Mouse (Mus musculus) T-helper 2 cell (primary cell): ENCODE results near the gene Cpt1c.

ENCODE experiments used
- in situ Hi-C: fragments of 300-600 bp; cut with MboI, MseI; formaldehyde crosslinking; loops from one replicate; pipeline ENCODE4 v1.15.1; 2025; ENCODE audit warnings: high pct_unique_total_duplicates

Gene Cpt1c

DNA sequence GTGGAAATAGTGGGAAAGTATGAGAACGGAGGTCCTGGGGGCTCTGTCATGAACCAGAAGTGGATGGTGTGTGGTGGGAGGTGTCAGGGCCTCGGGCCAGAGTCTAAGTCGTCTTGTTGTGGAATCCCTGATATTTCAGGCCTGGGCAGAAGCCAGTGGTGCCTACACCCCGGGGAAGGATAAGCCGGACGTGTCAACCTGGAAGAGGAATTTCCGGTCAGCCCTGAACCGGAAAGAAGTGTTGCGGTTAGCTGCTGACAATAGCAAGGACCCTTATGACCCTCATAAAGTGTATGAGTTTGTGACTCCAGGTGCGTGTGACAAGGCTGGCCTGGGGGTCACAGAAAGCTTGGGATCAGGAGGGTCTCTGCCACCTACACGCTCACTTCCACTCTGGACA is 25.1 kb upstream of the Cpt1c start:
- in situ Hi-C loops, result no loop called here

DNA sequence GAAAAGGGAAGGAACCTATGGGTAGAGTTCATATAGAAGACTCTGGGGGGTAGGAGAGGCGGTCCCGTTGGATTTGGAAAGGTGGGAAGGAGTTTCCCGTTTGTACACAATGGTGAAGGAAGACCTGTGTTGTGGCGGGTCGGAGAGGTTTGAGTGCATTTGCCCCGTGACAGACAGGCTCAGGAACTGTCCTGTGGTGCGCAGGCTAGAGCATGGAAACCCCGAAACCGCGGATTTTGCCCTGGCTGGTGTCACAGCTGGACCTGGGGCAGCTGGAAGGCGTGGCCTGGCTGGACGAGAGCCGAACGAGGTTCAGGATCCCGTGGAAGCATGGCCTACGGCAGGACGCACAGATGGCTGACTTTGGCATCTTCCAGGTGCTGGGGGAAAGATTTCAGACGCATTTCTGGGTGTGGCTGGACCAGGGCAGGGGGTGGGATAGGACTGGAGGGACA is 23.9 kb upstream of the Cpt1c start, which contains the start of gene Bcl2l12:
Gene Bcl2l12, minus strand, starts transcription at position 212 of the 455 bp plus-strand sequence.
- in situ Hi-C loops, result no loop called here

DNA sequence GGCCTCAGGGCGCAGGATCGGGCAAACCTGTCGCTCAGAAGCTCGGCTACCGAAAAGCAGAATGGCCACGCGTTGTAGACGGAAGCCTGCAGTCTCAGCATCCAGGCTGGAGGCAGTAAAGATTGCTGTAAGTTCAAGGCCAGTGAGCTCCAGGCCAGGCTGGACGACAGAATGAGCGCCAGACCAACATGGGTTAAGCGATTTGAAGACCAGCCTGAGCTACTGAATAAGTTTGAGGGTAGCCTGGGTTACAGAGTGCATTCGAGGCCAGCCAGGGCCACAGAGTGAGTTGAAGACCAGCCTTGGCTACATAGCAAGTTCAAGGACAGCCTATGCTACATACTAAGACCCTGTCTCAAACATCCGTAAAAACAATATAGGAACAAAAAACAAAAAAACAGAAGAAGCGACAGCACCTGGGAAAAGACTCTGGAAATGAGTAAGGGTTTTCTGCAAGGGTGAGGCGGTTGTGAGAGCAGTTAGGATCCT is 23.3 kb upstream of the Cpt1c start:
- in situ Hi-C loops, result no loop called here

DNA sequence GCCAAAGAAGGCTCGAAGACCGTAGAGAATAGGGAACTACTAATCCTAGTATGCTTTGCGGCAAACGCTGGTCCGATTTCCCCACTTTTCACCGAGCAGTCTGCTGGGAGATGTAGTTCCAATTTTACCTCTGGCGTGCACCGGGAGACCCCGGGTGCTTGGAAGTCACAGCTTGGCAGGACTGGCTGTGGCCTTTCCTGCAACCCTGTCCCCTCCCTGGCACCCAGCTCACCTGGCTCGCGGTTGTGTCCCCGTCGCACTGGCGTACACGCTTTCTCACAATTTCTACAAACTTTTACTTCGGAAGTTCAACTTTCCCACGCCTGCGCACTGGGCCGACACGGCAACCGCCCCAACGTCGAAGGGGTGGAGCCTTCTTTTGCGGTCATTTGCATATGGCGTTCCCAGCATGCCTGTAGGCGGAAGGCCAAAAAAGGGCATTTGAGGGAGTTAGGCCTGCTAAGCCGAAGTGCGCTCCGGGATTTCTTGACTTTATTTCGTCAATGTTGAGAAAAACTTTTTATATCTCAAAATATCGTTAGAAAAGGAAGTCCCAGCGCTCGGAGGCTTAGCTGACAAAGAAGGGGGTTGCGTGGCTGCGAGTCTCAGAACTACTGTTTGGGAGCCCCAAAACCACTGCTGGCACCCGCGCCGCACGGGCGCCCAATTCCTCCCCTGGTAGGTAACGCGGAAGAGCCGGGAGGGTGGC is 22.7 kb upstream of the Cpt1c start, which contains the start of gene Irf3:
Gene Irf3, plus strand, starts transcription at position 418 of the 709 bp plus-strand sequence.
- in situ Hi-C loops, result no loop called here

DNA sequence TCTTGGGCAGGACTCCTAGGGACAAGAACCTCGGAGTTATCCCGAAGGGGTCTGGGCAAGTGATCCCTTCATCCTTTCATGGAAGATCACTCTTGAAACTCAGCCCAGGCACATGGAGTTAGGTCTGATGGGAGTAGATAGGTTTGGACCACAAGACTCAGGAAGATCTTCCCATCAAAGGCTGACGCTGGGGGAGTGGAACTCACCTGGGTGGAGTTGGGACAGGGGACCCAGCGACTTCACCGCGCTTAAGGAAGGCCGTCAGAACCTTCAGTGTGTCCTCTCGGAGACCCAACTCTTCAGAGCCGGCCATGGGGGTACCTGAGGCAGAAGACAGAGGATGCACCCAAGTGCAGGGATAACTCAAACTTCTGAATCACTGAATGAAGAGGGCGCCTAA is 22.0 kb upstream of the Cpt1c start:
- in situ Hi-C loops, result no loop called here

DNA sequence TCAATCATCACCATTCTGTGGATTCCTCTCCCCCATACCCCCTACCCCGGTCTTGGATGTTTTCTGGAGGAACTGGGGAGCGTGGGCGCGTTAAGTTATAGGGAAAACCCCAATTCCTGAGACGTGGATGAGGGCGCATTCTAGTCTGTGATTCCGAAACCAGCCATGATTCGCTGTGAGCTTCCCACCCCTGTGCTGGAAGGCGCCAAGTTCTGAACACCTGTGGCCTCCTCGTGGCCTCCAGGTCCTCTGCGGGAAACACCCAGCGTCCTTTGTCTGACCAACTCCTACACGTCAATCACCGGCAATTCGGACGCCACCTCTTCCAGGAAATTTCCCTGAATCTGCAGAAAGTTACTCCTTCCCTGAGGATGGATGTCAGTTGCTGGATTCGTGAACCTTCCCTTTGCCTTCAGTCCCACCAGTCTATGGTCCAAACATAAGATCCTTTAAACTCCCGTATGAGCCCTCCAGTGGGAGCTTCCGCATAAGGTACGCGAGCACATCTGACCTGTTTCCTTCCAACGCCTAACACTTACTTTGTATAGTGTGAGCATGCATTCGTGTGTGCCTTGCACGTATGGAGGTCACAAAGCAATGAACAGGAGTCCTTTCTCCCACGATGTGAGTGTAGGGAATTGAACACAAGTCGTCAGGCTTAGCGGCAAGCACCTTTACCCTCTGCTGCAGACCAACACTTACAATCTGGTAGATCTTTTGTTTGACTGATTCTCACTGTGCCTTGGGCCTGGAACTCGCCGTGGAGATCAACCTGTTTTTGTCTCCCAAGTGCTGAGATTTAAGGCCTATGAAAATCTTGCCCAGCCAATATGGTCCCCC is 12.4 kb upstream of the Cpt1c start:
- in situ Hi-C loops, result no loop called here

DNA sequence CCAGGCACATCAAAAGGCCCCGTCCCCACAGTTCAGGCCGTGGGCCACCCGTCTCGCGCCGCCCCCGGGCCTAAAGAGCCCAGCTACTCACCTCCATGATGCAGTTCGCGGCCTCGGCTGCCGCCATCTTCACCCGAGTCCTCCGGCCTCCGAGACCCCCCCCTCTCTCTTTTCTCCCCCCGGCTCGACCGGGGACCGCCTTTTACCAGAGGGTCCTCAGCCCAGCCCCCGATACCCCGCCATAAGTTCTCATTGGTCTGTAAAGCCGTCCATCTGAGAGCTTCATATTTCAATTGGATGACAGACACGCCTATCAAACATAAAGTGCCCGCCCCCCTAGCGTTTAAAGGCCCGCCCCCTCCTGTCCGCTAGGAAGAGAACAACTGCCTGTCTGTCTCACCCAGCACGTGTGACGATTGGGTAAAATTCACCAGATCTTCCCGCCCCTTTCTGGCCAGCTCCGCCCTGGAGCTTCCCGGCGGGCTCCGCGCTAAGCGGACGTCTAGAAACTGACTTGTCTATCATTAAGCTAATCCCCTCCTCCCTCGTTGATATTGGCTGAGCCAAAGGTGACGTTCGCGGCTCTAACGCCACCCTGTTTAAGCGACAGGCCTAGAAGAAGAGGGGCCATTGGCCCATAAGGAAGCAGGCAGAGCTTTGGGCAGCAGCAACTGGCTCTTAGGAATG is 11.7 kb upstream of the Cpt1c start, which contains the start of gene Prmt1:
Gene Prmt1, minus strand, starts transcription at position 377 of the 687 bp plus-strand sequence.
- in situ Hi-C loops, result no loop called here

DNA sequence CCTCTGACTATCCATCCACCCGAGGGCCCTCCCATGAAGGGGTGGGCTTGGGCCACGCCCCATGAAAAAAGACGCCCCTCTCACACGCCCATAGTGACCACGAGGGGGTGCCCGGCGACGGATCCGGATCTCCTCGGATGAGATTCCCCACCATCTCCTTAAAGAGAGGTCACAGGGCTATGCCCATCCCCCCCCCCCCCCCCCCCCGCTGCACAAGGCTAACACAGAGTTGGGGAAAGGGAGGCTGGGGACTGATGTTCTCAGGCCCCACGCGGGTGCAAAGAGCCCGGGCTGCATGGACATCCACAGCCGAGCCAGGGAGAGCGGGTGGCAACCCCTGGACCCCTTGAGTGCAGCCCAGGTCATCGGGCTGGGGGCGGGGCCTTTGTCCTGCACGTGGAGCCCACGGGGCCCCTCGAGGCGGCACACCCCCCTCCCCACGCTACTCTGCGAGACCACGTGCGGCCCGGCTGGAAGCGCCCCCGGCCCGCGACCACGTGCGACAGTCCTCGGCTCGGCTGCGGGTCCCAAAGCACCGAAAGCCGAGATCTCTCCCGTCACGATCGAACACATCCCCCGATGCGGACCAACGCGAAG is 11.0 kb upstream of the Cpt1c start:
- in situ Hi-C loops, result no loop called here

DNA sequence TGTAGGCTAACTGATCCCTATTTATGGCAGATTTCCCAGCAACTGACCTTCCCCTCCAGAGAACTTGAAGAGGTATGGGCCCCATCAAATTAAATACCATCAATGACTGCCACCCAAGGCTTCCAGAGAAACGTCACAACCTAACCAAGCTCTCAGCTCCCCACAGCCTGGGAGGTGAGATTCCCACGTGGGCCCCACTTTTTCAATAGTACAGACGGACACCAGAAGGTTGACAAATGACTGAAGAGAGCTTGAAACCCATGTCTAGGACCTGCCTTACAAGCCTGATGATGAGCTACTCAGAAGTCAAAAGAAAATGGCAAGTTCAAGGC is 10.1 kb upstream of the Cpt1c start:
- in situ Hi-C loops, result no loop called here

DNA sequence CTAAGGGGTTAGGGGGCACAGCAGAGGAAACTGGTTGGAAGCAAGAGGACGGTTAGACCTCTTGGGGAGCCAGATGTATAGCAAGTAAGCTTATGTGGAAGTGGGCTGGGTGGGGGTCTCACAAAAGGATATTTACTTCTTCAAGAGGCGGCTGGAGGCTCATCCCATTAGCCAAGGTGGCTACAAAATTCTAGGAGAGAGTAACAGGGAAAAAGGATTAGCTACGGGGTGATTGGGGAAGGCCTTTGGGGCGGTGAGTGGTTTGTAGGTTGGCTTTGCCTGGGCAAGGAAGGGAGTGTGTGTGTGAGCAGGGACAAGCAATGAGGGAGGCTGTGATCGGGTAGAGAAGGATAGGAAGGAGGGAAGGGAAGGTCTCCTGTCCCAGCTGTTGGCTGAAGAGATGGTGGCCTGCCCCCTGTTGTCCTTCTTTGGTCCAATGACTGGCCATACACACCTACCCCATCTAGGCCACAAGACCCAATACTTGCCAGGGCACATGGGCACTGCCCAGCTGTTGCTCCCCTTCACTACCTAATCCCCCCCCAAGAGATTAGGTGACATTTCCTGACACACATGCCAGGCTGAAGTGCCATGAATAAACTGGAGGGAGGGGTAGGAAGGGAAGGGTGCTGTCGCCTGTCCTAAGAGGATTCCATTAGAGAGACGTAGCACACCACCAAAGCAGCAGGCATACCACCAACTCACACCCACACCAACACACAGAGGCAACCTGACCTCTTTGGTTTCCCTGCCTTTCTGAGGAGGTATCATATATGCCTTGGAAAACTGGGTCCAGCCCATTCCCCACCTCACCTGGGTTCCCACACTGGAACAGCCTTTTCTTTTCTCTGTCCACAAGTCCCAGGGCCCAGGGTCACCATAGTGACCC is 9.5 kb upstream of the Cpt1c start:
- in situ Hi-C loops, result no loop called here

DNA sequence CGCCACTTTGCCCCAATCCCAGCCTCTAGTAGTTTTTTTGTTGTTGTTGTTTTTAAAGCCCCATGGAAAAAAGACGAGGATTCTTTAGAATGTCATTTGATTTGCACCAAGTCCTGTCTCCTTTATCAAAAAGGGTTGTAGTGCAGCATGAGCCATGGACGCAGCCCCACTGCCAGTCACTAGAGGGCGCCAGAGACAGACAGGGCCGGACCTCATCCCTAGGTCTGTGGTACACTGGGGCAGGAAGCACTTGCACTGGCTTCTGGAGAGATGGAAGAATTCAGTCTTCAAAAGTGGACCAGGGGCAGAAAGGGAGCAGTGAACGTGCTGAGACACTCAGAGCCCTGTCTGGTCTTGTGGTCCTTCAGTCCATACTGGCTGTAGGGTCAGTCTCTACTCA is 8.4 kb upstream of the Cpt1c start:
- in situ Hi-C loops, result no loop called here

DNA sequence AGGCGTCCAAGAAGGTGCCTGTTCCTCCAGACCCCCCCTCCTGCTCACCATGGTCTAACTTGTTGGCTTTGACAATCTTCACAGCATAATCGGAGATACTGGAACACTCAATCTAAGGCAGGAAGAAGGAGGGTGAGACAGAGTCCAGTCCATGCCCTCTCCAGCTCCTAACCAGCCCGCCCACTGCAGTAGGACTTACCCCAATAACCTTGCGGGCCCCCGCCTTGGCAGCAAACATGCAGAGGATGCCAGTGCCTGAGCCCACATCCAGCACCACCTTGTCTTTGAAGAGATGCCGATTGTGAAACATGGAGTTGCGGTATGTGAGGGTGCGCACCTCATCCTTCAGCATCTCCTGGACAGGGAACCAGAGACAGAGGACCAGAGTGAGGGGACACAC is 6.9 kb upstream of the Cpt1c start:
- in situ Hi-C loops, result no loop called here

DNA sequence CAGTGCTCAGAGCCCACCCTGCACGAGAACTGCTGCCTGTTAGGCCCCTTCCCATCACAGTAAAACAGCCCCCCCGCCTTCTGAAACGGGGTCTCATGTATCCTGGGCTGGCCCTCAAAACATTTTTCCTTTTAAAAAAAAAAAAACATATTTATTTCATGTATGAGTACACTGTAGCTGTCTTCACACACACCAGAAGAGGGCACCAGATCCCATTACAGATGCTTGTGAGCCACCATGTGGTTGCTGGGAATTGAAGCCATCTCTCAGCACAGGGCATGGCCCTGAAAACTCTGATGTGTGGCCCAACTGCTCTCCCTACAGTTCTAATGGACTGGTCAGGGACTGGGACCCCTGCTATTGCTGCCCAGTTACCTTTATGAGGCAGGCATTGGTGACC is 3.6 kb upstream of the Cpt1c start:
- in situ Hi-C loops, result no loop called here

DNA sequence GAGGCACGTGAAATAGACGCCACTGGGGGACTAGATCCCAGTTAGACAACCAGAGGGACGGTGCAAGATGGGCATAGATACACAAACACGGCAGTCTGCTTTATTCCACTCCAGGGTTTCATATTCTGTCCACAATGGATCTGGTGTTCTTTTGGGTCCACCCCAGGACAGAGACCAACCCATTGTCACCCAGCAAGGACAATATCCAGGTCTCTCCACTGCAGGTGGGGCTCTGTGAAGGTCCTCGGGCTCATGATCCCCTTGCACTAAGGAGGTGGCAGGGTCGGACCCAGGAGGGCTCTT is 417 bp upstream of the Cpt1c start:
- in situ Hi-C loops, result no loop called here

DNA sequence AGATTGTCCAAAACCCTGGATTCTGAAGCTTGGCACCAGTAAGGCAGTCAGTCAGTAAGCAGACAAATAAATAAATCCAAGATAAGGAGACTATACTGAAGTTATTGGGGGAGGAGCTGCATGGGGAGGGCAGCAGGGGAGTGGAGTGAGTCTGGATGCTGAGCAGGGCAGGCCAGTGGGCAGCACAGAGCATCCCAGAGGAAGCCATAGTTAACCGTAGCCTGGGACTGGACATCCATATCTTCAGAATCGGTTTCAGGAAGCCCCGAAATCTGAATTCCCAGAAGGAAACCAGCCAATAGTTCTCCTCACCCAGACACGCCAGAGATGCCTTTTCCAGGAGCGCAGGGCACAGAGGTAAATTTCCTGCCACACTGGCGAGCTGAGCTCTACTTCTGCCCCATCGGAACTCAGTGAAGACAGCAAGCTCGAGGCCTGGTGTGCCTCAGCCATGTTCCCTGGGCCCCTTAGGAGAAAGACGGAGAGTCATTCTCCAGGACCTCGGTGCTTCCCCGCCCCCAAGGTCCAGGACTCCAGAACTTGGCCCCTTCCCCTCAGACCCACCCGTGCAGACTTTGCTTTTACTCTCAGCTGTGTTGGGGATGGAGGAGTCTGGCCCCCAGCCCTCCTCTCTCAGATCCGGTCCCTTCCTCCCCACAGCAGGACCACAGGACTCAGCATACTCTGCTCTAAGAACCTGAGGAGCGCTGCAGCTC is 1.1 kb downstream of the Cpt1c start:
- in situ Hi-C loops, result no loop called here

DNA sequence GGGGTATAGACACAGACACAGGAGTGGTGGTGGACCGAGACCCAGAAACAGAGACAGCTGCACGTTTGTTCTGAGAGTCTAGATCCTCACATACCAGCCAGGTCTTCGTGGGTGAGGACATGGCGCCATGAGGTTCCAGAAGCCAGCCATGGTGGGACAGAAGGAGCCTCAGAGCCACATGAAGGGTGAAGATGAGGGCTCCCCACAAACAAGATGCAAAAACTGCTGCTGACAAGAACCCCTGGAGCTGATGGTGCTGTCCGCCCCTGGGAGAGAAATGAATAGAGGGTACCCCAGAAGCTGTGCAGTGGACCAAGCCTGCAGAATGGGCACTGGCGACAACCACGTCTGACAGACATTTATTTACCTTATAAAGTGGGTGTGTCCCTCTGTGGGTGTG is 3.5 kb downstream of the Cpt1c start:
- in situ Hi-C loops, result no loop called here

DNA sequence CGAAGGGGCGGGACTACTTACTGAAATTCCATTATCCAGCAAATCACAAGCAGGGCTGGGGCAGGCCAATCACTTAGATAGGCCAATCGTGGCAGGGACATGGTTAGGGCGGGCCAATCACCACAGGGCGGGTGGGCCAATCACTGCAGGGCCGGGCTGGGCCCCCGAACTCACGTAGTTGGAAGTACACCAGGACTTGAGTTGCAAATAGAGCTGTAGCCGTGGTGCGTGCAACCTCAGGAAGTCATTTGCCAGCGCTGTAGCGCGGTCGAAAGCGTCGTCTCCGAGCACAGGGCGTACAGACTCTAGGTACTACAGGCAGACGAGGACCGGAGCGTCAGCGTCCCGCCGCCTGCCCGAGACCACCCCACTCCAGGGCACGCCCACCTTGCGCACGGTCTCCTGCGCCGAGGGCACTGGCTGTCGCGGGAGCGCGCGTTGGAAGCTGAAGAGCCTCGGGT is 4.4 kb downstream of the Cpt1c start:
- in situ Hi-C loops, result no loop called here

DNA sequence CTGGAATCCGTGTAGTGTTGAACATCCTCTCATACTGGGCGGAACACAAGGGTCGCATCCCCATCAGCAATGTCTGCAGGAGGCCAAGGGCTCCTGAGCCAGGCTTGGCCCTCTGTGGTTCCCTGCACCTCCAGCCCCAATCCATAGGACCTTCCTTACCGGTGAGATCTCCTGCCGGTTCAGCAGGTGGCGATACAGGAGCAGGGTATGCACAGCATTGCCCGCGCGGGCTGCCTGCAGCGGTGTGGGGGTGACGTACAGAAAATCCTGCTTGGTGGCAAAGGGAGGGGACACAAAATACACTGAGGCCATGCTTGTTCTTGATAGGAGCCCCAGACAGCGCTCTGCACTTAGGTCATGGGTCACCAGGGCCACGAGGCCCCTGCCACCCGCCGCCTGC is 8.0 kb downstream of the Cpt1c start:
- in situ Hi-C loops, result no loop called here

DNA sequence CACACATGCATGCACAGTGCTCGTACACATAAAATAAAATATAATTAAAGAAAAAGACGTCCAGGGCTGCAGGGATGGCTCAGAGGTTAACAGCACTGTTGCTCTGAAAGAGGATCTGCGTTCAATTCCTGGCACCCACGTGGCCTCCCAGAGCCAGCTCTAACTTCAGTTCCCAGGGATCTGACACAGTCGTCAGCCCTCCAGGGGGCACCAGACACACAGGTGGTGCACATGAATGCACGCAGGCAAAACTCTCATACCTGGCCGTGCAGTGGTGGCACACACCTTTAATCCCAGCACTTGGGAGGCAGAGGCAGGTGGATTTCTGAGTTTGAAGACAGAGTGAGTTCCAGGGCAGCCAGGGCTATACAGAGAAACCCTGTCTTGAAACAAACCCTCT is 8.7 kb downstream of the Cpt1c start:
- in situ Hi-C loops, result no loop called here

DNA sequence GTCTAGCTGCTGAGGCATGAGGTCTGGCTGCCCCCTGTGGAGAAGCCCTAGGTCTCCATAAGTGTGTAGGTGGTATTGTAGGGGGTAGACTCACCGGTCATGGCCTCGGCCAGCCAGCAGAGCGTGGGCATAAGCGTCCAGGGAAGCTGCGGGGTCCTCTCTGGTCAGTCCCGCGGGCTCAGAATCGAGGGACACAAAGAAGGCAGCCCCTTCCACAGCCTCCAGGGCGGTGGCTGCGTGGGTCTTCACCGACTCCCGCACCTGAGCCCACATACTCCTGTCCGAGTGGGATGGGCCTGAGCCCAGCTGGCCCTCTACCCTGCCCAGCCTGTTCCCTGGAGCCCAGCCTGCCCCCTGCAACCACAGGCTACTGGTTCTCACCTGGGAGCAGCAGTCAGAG is 9.7 kb downstream of the Cpt1c start:
- in situ Hi-C loops, result no loop called here
